Mouse (Mus musculus) left cerebral cortex, adult 2 months (tissue): Measurements from ENCODE around the gene Lcorl. TPM values are rescaled to one million over a fixed set of nuclear protein-coding genes. Genes with fewer than 3 reads are reported as not detected.

Experiments
- DNase-seq, 2 experiments: peaks; one replicate each; pipeline ENCODE4 v3.0.0; 2021 to 2022; ENCODE audit warnings: low spot score in 2 of 2, mixed read lengths in 1 of 2; ENCODE audit errors: extremely low spot score in 1 of 2
- H3K27ac ChIP-seq: fragments of 200-600 bp; 2 replicates; pipeline ENCODE4 v1.8.1; 2022
- H3K4me3 ChIP-seq: fragments of 200-600 bp; 2 replicates; pipeline ENCODE4 v1.8.1; 2022
- CTCF ChIP-seq: fragments of 200-600 bp; IDR thresholded peaks from 2 replicates; pipeline ENCODE4 v1.8.1; 2022; ENCODE audit warnings: antibody characterized with exemption, mild to moderate bottlenecking, moderate library complexity
- intact Hi-C: fragments of 180-260 bp; cut with DNase I; formaldehyde crosslinking; loops from one replicate; pipeline ENCODE4 v1.15.1; 2025
- total RNA-seq, 2 experiments: library from RNA; stranded (reverse); gene quantifications; 2 replicates each; pipeline ENCODE4 v1.2.3; 2021

The Lcorl gene
- total RNA-seq, 2 experiments from 2014 or later: 31.2 to 32.2 TPM

- TF ChIP-seq CTCF: no peak
- no peak overlapping the region for H3K27ac ChIP-seq
- DNase-seq: no peak
- intact Hi-C loops: no loop called here
- H3K4me3 ChIP-seq: no peak overlapping the region
These were observed 165.7 kb downstream of the Lcorl start for GRCm38 (mm10) chr5:45691678-45692077.

DNA sequence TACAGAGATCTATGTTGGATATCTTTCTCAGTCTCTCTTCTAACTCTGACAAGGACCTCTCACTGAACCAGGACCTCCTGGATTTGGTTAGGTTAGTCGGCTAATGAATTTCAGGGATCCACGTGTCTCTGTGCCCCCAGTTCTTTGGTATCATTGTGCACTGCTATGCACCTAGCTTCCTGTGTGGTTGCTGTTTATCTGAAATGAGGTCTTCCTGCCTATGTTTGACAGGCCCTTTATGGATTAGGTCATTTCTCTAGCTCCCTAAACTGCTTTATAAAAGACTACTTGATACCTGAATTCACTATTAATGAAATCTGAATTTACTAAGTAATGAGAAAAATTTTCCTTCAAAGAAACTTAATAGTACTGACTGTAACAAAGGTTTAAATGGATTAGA lies 166.6 kb downstream of the Lcorl start:
- TF ChIP-seq CTCF: no peak
- no peak for DNase-seq
- Histone ChIP-seq H3K27ac (no peak overlapping the region), H3K4me3 (no peak overlapping the region)
- intact Hi-C loops: no loop called here

GRCm38 (mm10) chr5:45689152-45689551 lies 168.3 kb downstream of the Lcorl start:
- Histone ChIP-seq H3K27ac (no peak overlapping the region), H3K4me3 (no peak overlapping the region)
- no peak for TF ChIP-seq CTCF
- DNase-seq: no peak
- intact Hi-C loops: no loop called here

GRCm38 (mm10) chr5:45686223-45686622 lies 171.2 kb downstream of the Lcorl start:
- H3K27ac ChIP-seq: no peak overlapping the region
- intact Hi-C loops: no loop called here
- no peak for TF ChIP-seq CTCF
- no peak overlapping the region for H3K4me3 ChIP-seq
- DNase-seq: no peak

DNA sequence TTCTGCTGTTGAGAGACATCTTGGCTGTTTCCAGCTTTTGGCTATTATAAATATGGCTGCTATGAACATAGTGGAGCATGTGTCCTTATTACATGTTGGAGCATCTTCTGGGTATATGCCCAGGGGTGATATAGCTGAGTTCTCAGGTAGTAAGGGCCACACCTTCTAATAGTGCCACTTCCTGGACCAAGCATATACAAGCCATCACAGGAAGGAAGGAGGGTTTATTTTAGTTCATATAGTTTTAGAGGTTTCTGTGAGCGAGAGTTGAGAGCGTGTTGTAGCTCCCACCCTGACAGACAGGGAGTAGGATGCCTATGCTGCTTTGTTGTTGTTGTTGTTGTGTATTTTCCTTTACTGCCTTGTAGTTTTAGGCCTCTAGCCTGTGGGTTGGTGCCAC lies 172.2 kb downstream of the Lcorl start:
- no peak for DNase-seq
- Histone ChIP-seq H3K4me3 (no peak overlapping the region), H3K27ac (no peak overlapping the region)
- TF ChIP-seq CTCF: no peak
- intact Hi-C loops: no loop called here

DNA sequence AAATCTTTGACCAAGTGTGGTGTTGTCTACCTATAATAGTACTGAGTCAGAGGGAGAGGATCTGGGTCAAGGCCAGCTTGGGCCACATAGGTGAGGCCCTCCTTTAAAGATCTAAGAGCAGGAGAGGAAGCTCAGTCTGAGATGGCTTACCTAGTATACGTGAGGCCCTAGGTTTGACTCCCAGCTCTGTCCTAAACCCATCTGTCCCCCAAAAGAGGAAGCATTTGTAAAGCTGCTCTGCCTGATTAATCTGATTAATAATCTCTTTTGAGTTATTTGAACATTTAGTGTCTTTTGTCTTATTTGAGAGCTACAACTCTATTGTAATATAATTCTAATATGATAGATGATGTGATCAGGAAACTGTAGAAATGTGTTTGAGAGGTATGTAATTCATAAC lies 174.0 kb downstream of the Lcorl start:
- H3K27ac ChIP-seq: no peak overlapping the region
- no peak overlapping the region for H3K4me3 ChIP-seq
- intact Hi-C loops: no loop called here
- no peak for DNase-seq
- TF ChIP-seq CTCF: no peak

GRCm38 (mm10) chr5:45679955-45680354 lies 177.5 kb downstream of the Lcorl start:
- TF ChIP-seq CTCF: no peak
- Histone ChIP-seq H3K4me3 (no peak overlapping the region), H3K27ac (no peak overlapping the region)
- intact Hi-C loops: no loop called here
- no peak for DNase-seq

GRCm38 (mm10) chr5:45677639-45678038 lies 179.8 kb downstream of the Lcorl start:
- DNase-seq: no peak
- intact Hi-C loops: no loop called here
- no peak for TF ChIP-seq CTCF
- no peak overlapping the region for H3K27ac ChIP-seq
- no peak overlapping the region for H3K4me3 ChIP-seq

DNA sequence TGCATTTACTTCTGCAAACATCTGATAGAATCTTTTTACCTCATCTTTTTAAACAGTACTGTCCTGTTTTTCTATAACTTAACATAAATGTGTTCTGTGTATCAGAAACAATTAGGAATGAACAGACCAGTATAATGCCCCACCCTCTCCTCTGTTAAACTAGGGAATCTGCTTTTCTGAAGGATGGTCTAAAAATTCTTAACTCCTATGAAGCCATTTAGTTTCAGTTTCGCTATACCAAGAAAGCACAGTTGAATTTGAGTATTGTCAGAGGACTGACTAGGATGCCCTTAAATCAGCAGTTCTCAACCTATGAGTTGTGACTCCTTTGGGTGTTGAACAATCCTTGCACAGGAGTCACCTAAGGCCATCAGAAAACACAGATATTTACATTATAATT lies 182.4 kb downstream of the Lcorl start:
- intact Hi-C loops: no loop called here
- no peak for TF ChIP-seq CTCF
- DNase-seq: no peak

DNA sequence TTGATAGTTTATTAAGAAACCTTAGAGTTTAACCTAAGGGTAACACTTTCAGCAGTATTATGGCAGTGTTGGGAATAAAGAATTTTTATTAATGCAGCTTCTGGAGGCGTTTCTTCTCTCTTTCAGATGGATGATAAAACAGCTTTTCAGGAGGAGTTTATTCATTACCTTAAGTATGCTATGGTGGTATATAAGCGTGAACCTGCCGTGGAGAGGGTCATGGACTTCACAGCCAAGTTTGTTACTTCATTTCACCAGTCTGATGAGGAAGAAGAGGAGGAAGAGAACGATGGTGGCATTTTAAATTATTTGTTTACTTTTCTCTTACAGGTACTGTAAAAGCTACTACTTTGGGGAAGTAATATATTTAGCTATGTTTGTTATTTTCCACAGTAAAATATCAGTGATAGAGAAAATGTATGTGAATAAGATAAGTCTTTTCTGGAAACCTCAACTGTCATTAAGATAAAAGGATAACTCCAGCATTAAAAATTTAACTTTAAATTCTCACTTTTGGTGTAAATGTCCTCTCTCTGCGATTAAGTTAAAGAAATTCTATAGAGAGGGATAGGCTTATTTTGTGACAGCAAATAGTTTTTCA lies 186.4 kb downstream of the Lcorl start:
- TF ChIP-seq CTCF: no peak
- Histone ChIP-seq H3K27ac (no peak overlapping the region), H3K4me3 (no peak overlapping the region)
- DNase-seq: no peak
- intact Hi-C loops: no loop called here

More for the DNA sequence above, 182.4 kb downstream of the Lcorl start:
- H3K27ac ChIP-seq: no peak overlapping the region
- H3K4me3 ChIP-seq: no peak overlapping the region

DNA sequence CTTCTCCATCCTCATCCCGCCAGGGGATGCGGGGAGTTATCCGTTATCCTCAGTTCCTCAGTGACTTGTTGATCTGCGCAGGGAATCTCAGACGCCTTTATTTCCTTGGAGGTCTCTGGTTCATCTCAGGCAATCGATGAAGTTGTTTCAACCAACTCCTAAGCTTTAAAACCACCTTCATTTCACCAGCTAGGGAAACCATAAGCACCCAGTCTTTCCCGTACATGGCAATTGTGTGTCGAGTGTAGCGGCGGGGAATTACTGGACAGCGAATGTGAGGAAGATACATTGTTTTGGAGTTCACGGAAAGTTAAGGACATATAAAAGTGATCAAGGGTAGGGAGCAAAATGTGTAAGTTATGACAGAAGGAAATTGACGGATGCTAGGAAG lies 187.1 kb downstream of the Lcorl start:
- no peak for DNase-seq
- no peak for TF ChIP-seq CTCF
- Histone ChIP-seq H3K27ac (no peak overlapping the region), H3K4me3 (peak overlapping the region; percentile 66)
- intact Hi-C loops: no loop called here

DNA sequence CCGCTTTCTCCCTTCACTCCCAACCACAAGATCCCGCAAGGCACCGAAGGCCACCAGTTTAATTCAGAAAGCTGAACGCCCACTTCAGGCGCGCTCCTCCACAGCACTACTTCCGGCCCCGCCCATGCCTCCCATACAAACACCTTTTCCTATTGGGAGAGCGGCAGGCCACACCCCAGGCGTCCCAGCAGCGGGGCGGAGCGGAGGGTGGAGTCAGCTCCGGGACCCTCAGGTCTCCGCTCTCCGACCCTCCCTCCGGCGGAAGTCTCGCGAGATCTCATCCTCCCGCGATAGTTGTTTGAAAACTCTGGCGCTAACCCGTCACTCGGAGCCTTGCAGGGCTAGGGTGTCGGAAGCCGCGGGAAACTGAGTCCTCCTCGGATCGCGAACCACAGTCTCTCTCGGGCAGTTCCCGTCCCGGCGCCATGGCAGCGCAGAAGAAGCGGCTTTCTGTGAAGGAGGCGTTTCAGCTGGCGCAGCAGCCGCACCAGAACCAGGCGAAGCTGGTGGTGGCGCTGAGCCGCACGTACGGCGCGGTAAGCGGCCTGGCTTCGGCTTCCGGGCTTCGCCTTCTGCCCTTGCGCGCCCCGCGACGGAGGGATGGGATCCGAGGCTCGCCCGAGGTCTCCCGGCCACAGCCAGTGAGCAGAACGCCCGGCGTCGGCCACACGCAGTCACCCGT lies 187.7 kb downstream of the Lcorl start, which contains the start of gene Ncapg:
Ncapg (plus strand) TSS at position 322 of the 682 bp plus-strand sequence.
- intact Hi-C loops: loop anchor here (1.0 to 2.0 kb wide), 4 partner anchors 31 to 677 kb away; partner anchors contain the start of gene Fam184b
- H3K27ac ChIP-seq: peak within 1 kb of the TSS; percentile 66
- TF ChIP-seq CTCF: no peak
- peak; percentile 99 to 100 for DNase-seq
- H3K4me3 ChIP-seq: peak within 1 kb of the TSS; percentile 66

- no peak for TF ChIP-seq CTCF
- intact Hi-C loops: loop anchor here (1.0 to 2.0 kb wide), 4 partner anchors 30 to 678 kb away; partner anchors contain the start of gene Fam184b
These were observed 188.2 kb downstream of the Lcorl start for GRCm38 (mm10) chr5:45669234-45669597.

More at GRCm38 (mm10) chr5:45669234-45669597, 188.2 kb downstream of the Lcorl start:
- DNase-seq: no peak
- Histone ChIP-seq H3K27ac (peak overlapping the region; percentile 66), H3K4me3 (peak overlapping the region; percentile 66)
